Mouse (Mus musculus) T-helper 17 cell (primary cell): ENCODE results near the gene Kifc3.
"Not testable (repeated sequence)": the region's sequence is repeated elsewhere in the genome, so short reads cannot be mapped to it uniquely, and the experiment has no call there.

Source experiments
- in situ Hi-C, 2 experiments: fragments of 300-600 bp; cut with MboI, MseI; formaldehyde crosslinking; loops; 1 replicate in 1 of 2; 2 replicates in 1 of 2; pipeline ENCODE4 v1.15.1; 2025; ENCODE audit warnings: high pct_unique_total_duplicates in 2 of 2

Kifc3 gene

GRCm38 (mm10) chr8:95203326-95204038 lies 870 bp upstream of the Kifc3 start:
- in situ Hi-C loops, result loop anchor here (5.0 to 10.0 kb wide), 2 partner anchors 91 to 259 kb away; no protein-coding TSS in a partner anchor

- in situ Hi-C loops, result loop anchor here (5.0 to 10.0 kb wide), 2 partner anchors 90 to 257 kb away; no protein-coding TSS in a partner anchor
These were observed 499 bp downstream of the Kifc3 start for GRCm38 (mm10) chr8:95202056-95202570.

GRCm38 (mm10) chr8:95201491-95201890 lies 1.1 kb downstream of the Kifc3 start:
- in situ Hi-C loops, result loop anchor here (5.0 to 10.0 kb wide), 2 partner anchors 89 to 257 kb away; no protein-coding TSS in a partner anchor

- in situ Hi-C loops, result loop anchor here (5.0 to 10.0 kb wide), 2 partner anchors 88 to 255 kb away; no protein-coding TSS in a partner anchor
These were observed 2.6 kb downstream of the Kifc3 start for GRCm38 (mm10) chr8:95200001-95200405.

DNA sequence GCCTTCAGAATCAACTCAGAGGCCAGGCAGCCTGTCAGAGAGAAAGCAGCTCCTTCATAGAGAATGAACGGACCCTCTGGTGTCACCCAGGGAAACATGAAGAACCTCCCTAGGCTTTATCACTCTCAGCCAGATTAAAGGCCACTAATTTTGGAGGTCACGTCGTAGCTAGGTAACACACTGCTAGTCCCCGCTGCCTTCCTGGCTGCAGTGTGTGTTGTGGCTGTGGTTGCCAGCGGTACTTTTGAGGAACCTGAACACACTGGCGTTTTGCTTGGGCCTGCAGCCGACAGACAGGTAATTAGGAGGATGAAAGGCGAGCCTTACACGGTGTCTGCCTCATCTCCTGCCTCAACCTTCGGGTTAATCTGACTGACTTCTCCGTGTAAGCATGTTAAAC lies 6.9 kb downstream of the Kifc3 start:
- in situ Hi-C loops, result no loop called here

GRCm38 (mm10) chr8:95191497-95192175 lies 11.0 kb downstream of the Kifc3 start:
- in situ Hi-C loops, result no loop called here

DNA sequence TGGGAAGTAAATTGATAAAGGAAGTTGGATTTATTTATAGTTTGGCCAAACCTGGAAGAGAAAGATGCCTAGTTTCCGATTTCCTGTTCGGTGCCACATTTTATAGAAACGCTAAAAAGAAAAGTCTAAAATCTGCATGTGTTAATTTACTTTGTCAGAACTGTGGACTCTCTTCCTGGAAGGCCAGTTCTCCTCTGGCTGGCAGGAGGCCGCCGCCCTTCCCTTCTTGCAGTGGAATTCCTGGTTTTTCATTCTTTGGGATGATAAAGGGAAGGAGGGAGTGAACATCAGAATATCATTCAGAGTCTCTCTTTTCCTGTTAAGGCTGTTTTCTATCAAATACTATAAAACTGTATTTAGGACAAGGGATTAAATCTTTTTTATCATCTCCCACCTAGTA lies 15.0 kb downstream of the Kifc3 start:
- in situ Hi-C loops, result no loop called here

- in situ Hi-C loops, result no loop called here
These were observed 16.6 kb downstream of the Kifc3 start for GRCm38 (mm10) chr8:95185891-95186513.

- in situ Hi-C loops, result no loop called here
These were observed 17.5 kb downstream of the Kifc3 start for GRCm38 (mm10) chr8:95185104-95185503.

GRCm38 (mm10) chr8:95184171-95184570 lies 18.4 kb downstream of the Kifc3 start:
- in situ Hi-C loops, result no loop called here

- in situ Hi-C loops, result no loop called here
These were observed 20.8 kb downstream of the Kifc3 start for GRCm38 (mm10) chr8:95181850-95182249.

GRCm38 (mm10) chr8:95178191-95178590 lies 24.4 kb downstream of the Kifc3 start:
- in situ Hi-C loops, result no loop called here

DNA sequence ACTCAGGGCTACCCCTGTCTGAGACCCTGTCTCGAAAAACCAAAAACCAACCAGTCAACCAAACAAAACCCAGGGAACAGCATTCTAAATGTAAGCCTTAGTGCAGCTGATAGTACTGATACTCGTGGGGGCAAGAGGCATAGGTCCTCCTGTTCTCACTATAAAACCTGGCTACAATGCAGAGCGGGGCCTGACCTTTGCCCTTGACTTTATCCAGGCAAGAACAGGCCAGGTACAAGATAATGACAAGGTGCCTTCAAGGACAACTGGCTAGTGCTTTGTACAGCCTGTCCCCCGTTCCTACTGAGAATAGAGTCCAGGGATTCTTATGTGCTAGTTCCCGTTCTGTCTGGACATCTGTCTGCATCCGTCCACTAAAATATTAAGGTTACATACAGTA lies 25.6 kb downstream of the Kifc3 start:
- in situ Hi-C loops, result no loop called here

DNA sequence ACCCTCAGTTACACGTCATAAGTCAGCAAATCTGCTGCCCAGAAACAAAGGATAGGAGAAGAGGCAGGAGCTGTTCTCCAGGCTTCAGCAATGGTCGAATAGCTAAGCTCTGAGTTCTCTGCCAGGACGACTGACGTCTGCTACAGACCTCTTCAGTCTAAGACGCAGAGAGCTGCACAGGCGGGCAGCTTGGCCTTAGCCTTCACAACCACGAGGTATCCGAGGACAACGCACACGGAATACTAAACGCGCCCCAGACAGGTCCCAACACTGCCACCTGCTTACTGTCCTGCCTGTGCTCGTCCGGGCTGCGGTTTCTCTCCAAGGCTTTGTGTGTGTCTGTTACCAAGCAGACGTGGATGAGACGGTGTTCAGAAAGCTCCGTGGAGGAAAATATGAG lies 26.8 kb downstream of the Kifc3 start:
- in situ Hi-C loops, result no loop called here

- in situ Hi-C loops, result no loop called here
These were observed 27.3 kb downstream of the Kifc3 start for GRCm38 (mm10) chr8:95175306-95175705.

GRCm38 (mm10) chr8:95172433-95172832 lies 30.2 kb downstream of the Kifc3 start:
- in situ Hi-C loops, result no loop called here

GRCm38 (mm10) chr8:95167726-95168125 lies 34.9 kb downstream of the Kifc3 start:
- in situ Hi-C loops, result no loop called here

DNA sequence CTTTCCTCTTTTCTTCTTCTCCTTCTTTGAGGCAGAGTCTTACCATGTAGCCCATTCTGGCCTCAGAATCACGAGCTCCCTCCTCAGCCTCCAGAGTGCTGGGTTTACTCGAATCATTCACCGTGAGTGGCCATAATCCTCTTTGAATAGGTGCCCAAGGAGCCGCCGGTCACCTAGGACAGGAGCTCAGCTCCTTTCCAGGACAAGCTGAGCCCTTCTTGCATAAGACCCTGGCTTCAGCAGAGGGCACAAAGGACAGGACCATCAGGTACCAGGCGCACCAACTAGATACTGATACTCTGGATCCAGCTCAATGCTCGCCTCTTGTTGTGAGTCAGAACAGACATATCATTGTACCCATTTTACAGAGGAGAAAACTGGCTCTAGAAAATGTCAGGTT lies 36.2 kb downstream of the Kifc3 start:
- in situ Hi-C loops, result no loop called here

GRCm38 (mm10) chr8:95165923-95166322 lies 36.7 kb downstream of the Kifc3 start:
- in situ Hi-C loops, result no loop called here

DNA sequence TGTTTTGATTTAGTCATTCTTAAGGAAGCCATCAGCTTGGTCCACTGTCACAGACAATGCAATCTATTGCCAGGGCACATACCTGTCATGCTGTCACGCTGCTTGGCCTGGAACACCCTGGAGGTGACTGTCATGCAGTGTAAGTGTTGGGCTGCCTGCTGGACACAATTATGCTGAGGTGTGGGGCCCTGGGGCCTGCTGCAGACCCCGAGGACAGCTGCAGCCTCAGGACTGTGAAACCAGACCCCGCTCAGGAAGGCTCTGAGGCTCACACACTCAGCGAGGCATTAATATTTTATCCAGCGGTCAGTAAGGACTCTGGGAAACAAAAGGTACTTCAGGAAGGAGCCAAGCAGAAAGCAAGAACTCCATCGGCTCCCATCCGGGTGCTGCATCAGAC lies 38.1 kb downstream of the Kifc3 start:
- in situ Hi-C loops, result no loop called here

GRCm38 (mm10) chr8:95163969-95164368 lies 38.6 kb downstream of the Kifc3 start:
- in situ Hi-C loops, result not testable (repeated sequence)

- in situ Hi-C loops, result no loop called here
These were observed 39.8 kb downstream of the Kifc3 start for GRCm38 (mm10) chr8:95162785-95163184.
